Mouse (Mus musculus) forebrain, embryonic 11.5 days (tissue): ENCODE results near the gene Olfr1513. TPM values are rescaled to one million over a fixed set of nuclear protein-coding genes. Genes with fewer than 3 reads are reported as not detected.

Source experiments
- polyA plus RNA-seq: library from polyadenylated mRNA; unstranded; fragments of >200 nt; fragmentation: Nextera tagmentation; extraction: Ambion mirVana; gene quantifications from 2 replicates; pipeline ENCODE4 v1.2.1, GENCODE M21; 2014

Olfr1513 gene
- polyA plus RNA-seq, 1 experiment from 2014 or later: not detected

Other genes starting within 250 kb of the Olfr1513 start
- 108 and 109 TPM in 2 replicates for gene Rpgrip1, start 245.7 kb downstream of the Olfr1513 start, polyA plus RNA-seq
- 92.3 and 92.8 TPM in 2 replicates for gene Supt16, start 159.0 kb downstream of the Olfr1513 start, polyA plus RNA-seq
- gene Chd8, start 98.6 kb downstream of the Olfr1513 start, polyA plus RNA-seq: 55.3 and 62.9 TPM in 2 replicates
- 54.8 and 56.2 TPM in 2 replicates for gene Tox4, start 77.3 kb downstream of the Olfr1513 start, polyA plus RNA-seq
- gene Rab2b, start 76.9 kb downstream of the Olfr1513 start, polyA plus RNA-seq: 33.5 and 35.8 TPM in 2 replicates
- 59.3 TPM in 2 replicates for gene Mettl3, start 51.3 kb downstream of the Olfr1513 start, polyA plus RNA-seq
- gene Sall2, start 27.6 kb downstream of the Olfr1513 start, polyA plus RNA-seq: 75.3 and 83.6 TPM in 2 replicates
- not detected in 2 replicates for gene Olfr1512, start 22.8 kb upstream of the Olfr1513 start, polyA plus RNA-seq
- not detected in 2 replicates for gene Olfr1511, start 41.0 kb upstream of the Olfr1513 start, polyA plus RNA-seq
- not detected in 2 replicates for gene Olfr1510, start 58.0 kb upstream of the Olfr1513 start, polyA plus RNA-seq
- gene Olfr1509, start 86.6 kb upstream of the Olfr1513 start, polyA plus RNA-seq: not detected in 2 replicates
- not detected in 2 replicates for gene Olfr1508, start 111.1 kb upstream of the Olfr1513 start, polyA plus RNA-seq
- gene Olfr1507, start 139.3 kb upstream of the Olfr1513 start, polyA plus RNA-seq: not detected in 2 replicates